Mouse (Mus musculus): ENCODE data around the gene Cpne5.

- TF ChIP-seq CTCF (IDR thresholded peaks at IDR 0.05; ENCODE audit: control insufficient read depth, insufficient read depth, insufficient read length) (no peak), MAX (IDR thresholded peaks at IDR 0.05) (no peak), MYOD1 (IDR thresholded peaks at IDR 0.05; ENCODE audit: control insufficient read depth, insufficient read length, low read depth) (no peak), CEBPB (IDR thresholded peaks at IDR 0.05; ENCODE audit: low read depth) (no peak), MYOG (IDR thresholded peaks at IDR 0.05; ENCODE audit: control insufficient read depth, extremely low read depth, insufficient read length) (no peak), USF1 (IDR thresholded peaks at IDR 0.05; ENCODE audit: low read depth) (no peak)
Measured at GRCm38 (mm10) chr17:29179917-29180316, 58.0 kb downstream of the Cpne5 start.

Measured in C2C12 (cell line).